Mouse (Mus musculus) midbrain, embryonic 16.5 days (tissue): ENCODE data around the gene Cacna1c. TPM values are rescaled to one million over a fixed set of nuclear protein-coding genes. Genes with fewer than 3 reads are reported as not detected.
A peak's percentile ranks its signal among the peaks of the same experiment; 100 is the strongest.

Source experiments
- ATAC-seq: fragments of 200-750 bp; cut with Nextera tagmentation; 2 replicates; pipeline ENCODE4 v1.8.0; 2017; ENCODE audit warnings: moderate TSS enrichment
- H3K27ac ChIP-seq: fragments of 300-500 bp; sonication (generic); 2 replicates; pipeline ENCODE4 v1.5.1; 2014; ENCODE audit warnings: mild to moderate bottlenecking, low read length, mixed read lengths
- H3K27me3 ChIP-seq: fragments of 300-500 bp; sonication (generic); 2 replicates; pipeline ENCODE4 v1.6.1; 2014; ENCODE audit warnings: low read depth, low read length, mixed read lengths; ENCODE audit not compliant: control insufficient read depth, insufficient read depth
- H3K36me3 ChIP-seq: fragments of 300-500 bp; sonication (generic); 2 replicates; pipeline ENCODE4 v1.6.1; 2014; ENCODE audit warnings: mild to moderate bottlenecking, low read length, moderate library complexity, mixed read lengths; ENCODE audit not compliant: control insufficient read depth, insufficient read depth
- H3K4me1 ChIP-seq: fragments of 300-500 bp; sonication (generic); 2 replicates; pipeline ENCODE4 v1.6.1; 2014; ENCODE audit warnings: mild to moderate bottlenecking, low read length, mixed read lengths; ENCODE audit not compliant: control insufficient read depth, insufficient read depth
- H3K4me2 ChIP-seq: fragments of 300-500 bp; sonication (generic); 2 replicates; pipeline ENCODE4 v1.6.1; 2014; ENCODE audit warnings: mild to moderate bottlenecking, low read length, mixed read lengths
- H3K4me3 ChIP-seq: fragments of 300-500 bp; sonication (generic); 2 replicates; pipeline ENCODE4 v1.5.1; 2014; ENCODE audit warnings: low read depth, mild to moderate bottlenecking, low read length, moderate library complexity, mixed read lengths
- H3K9ac ChIP-seq: fragments of 300-500 bp; sonication (generic); 2 replicates; pipeline ENCODE4 v1.6.1; 2014; ENCODE audit warnings: low read depth, low read length, mixed read lengths
- H3K9me3 ChIP-seq: fragments of 300-500 bp; sonication (generic); replicated peaks from 2 replicates; pipeline ENCODE4 v1.6.1; 2014; ENCODE audit warnings: mild to moderate bottlenecking, low read length, mixed read lengths; ENCODE audit not compliant: control insufficient read depth, poor library complexity, severe bottlenecking
- WGBS: fragments of 180-500 bp; shearing (Covaris S2); extraction: QIAGEN DNeasy Blood & Tissue Kit; methylation state at CpG from one replicate; pipeline ENCODE4 v1.1.7; 2014; 5-methylcytosine and 5-hydroxymethylcytosine counted together
- polyA plus RNA-seq: library from polyadenylated mRNA; unstranded; fragments of >200 nt; fragmentation: Nextera tagmentation; extraction: Ambion mirVana; gene quantifications from 2 replicates; pipeline ENCODE4 v1.2.1, GENCODE M21; 2015

Gene Cacna1c
- polyA plus RNA-seq, 1 experiment from 2014 or later, result 8.1 TPM

GRCm38 (mm10) chr6:119070351-119070750, 125.9 kb downstream of the Cacna1c start:
- H3K27me3 ChIP-seq, result no peaks in the 10 kb centered on the region
- 95% methylated on average over 3 of the region's 3 CpGs for WGBS
- no peak for ATAC-seq

GRCm38 (mm10) chr6:119069145-119069544, 127.1 kb downstream of the Cacna1c start:
- ATAC-seq, result no peak
- peaks cover 6% of the 10 kb centered on the region for H3K4me1 ChIP-seq
- H3K27ac ChIP-seq, result no peak overlapping the region
- H3K36me3 ChIP-seq, result no peaks in the 10 kb centered on the region
- H3K4me2 ChIP-seq, result no peak overlapping the region
- H3K27me3 ChIP-seq, result no peaks in the 10 kb centered on the region
- no peak overlapping the region for H3K4me3 ChIP-seq
- H3K9ac ChIP-seq, result no peak overlapping the region
- no peaks in the 10 kb centered on the region for H3K9me3 ChIP-seq
- 92% methylated on average over 5 of the region's 5 CpGs for WGBS

More at GRCm38 (mm10) chr6:119070351-119070750, 125.9 kb downstream of the Cacna1c start:
- no peak overlapping the region for H3K9ac ChIP-seq
- peaks cover 6% of the 10 kb centered on the region for H3K4me1 ChIP-seq
- H3K4me2 ChIP-seq, result no peak overlapping the region
- H3K4me3 ChIP-seq, result no peak overlapping the region
- H3K9me3 ChIP-seq, result no peaks in the 10 kb centered on the region
- H3K27ac ChIP-seq, result no peak overlapping the region
- no peaks in the 10 kb centered on the region for H3K36me3 ChIP-seq

GRCm38 (mm10) chr6:119068650-119069049, 127.6 kb downstream of the Cacna1c start:
- Histone ChIP-seq H3K4me3 (no peak overlapping the region), H3K4me1 (peaks cover 6% of the 10 kb centered on the region), H3K4me2 (no peak overlapping the region), H3K27ac (no peak overlapping the region), H3K9me3 (no peaks in the 10 kb centered on the region), H3K36me3 (no peaks in the 10 kb centered on the region), H3K27me3 (no peaks in the 10 kb centered on the region), H3K9ac (no peak overlapping the region)
- ATAC-seq, result no peak
- 81% methylated on average over 4 of the region's 4 CpGs for WGBS

- H3K36me3 ChIP-seq, result no peaks in the 10 kb centered on the region
- no peak for ATAC-seq
- no peaks in the 10 kb centered on the region for H3K9me3 ChIP-seq
- no peak overlapping the region for H3K27ac ChIP-seq
- no peak overlapping the region for H3K4me2 ChIP-seq
- WGBS, result 91% methylated on average over 5 of the region's 5 CpGs
- H3K9ac ChIP-seq, result no peak overlapping the region
- H3K4me3 ChIP-seq, result no peak overlapping the region
- no peaks in the 10 kb centered on the region for H3K27me3 ChIP-seq
- no peaks in the 10 kb centered on the region for H3K4me1 ChIP-seq
These were observed 131.3 kb downstream of the Cacna1c start for GRCm38 (mm10) chr6:119064961-119065360.

- no peak overlapping the region for H3K27ac ChIP-seq
- no peak for ATAC-seq
- H3K9ac ChIP-seq, result no peak overlapping the region
- no peaks in the 10 kb centered on the region for H3K36me3 ChIP-seq
- H3K27me3 ChIP-seq, result no peaks in the 10 kb centered on the region
- no peak overlapping the region for H3K4me2 ChIP-seq
- no peaks in the 10 kb centered on the region for H3K9me3 ChIP-seq
- H3K4me1 ChIP-seq, result no peaks in the 10 kb centered on the region
- no peak overlapping the region for H3K4me3 ChIP-seq
- WGBS, result 93% methylated on average over 9 of the region's 9 CpGs
These were observed 131.8 kb downstream of the Cacna1c start for GRCm38 (mm10) chr6:119064430-119064829.

GRCm38 (mm10) chr6:119062695-119063094, 133.5 kb downstream of the Cacna1c start:
- Histone ChIP-seq H3K4me3 (no peak overlapping the region), H3K4me1 (no peaks in the 10 kb centered on the region), H3K27me3 (no peaks in the 10 kb centered on the region), H3K27ac (no peak overlapping the region), H3K9ac (no peak overlapping the region), H3K9me3 (no peaks in the 10 kb centered on the region), H3K4me2 (no peak overlapping the region), H3K36me3 (no peaks in the 10 kb centered on the region)
- no peak for ATAC-seq

GRCm38 (mm10) chr6:119058896-119059295, 137.3 kb downstream of the Cacna1c start:
- no peaks in the 10 kb centered on the region for H3K36me3 ChIP-seq
- H3K27me3 ChIP-seq, result no peaks in the 10 kb centered on the region
- H3K9me3 ChIP-seq, result no peaks in the 10 kb centered on the region
- H3K9ac ChIP-seq, result no peak overlapping the region
- no peak for ATAC-seq
- 51% methylated on average over 3 of the region's 3 CpGs for WGBS
- H3K27ac ChIP-seq, result no peak overlapping the region
- no peak overlapping the region for H3K4me3 ChIP-seq
- no peaks in the 10 kb centered on the region for H3K4me1 ChIP-seq
- H3K4me2 ChIP-seq, result no peak overlapping the region

GRCm38 (mm10) chr6:119058461-119058860, 137.8 kb downstream of the Cacna1c start:
- H3K27me3 ChIP-seq, result no peaks in the 10 kb centered on the region
- H3K36me3 ChIP-seq, result no peaks in the 10 kb centered on the region
- no peak overlapping the region for H3K27ac ChIP-seq
- H3K4me2 ChIP-seq, result no peak overlapping the region
- WGBS, result 89% methylated on average over 8 of the region's 8 CpGs
- no peak overlapping the region for H3K4me3 ChIP-seq
- peak; percentile 37; the same call in 1 of the 2 replicates for ATAC-seq
- no peaks in the 10 kb centered on the region for H3K4me1 ChIP-seq
- H3K9me3 ChIP-seq, result no peaks in the 10 kb centered on the region
- no peak overlapping the region for H3K9ac ChIP-seq

GRCm38 (mm10) chr6:119057076-119057479, 139.1 kb downstream of the Cacna1c start:
- Histone ChIP-seq H3K4me3 (no peak overlapping the region), H3K9me3 (no peaks in the 10 kb centered on the region), H3K36me3 (no peaks in the 10 kb centered on the region), H3K4me1 (no peaks in the 10 kb centered on the region), H3K27ac (no peak overlapping the region), H3K9ac (no peak overlapping the region), H3K4me2 (no peak overlapping the region), H3K27me3 (no peaks in the 10 kb centered on the region)
- WGBS, result 70% methylated on average over 15 of the region's 15 CpGs
- peak; percentile 50 for ATAC-seq
